ENCODE assay signal across 14 mouse cellular contexts in genomic region chr6:5022677-5023076, GRCm38 (mm10).
"Had no signal": no experiment of that assay in that cellular context is flagged by ENCODE, and none has a peak within 500 bp of the region (broad histone marks: within the 10 kb centered on the region; RNA-seq: fewer than 3 reads in every experiment).

No protein-coding gene starts in this region.

- DNase-seq: kidney, adult 18-20 months; kidney, postnatal 25 days; lung, embryonic 14.5 days; lung, postnatal 10 days; lung, postnatal 4 days; right cerebral cortex, postnatal 25 days; thymus, adult 18-20 months; thymus, postnatal 14 days had no signal

- H3K9me3 ChIP-seq: limb, embryonic 15.5 days; liver, embryonic 12.5 days; midbrain, embryonic 15.5 days; neural tube, embryonic 12.5 days had no signal

- H3K4me1 ChIP-seq: limb, embryonic 15.5 days had no signal

- H3K27me3 ChIP-seq: limb, embryonic 15.5 days; liver, embryonic 12.5 days; midbrain, embryonic 15.5 days; neural tube, embryonic 12.5 days had no signal

- H3K4me3 ChIP-seq: left cerebral cortex, adult 2 months; limb, embryonic 15.5 days; liver, embryonic 12.5 days; midbrain, embryonic 15.5 days; neural tube, embryonic 12.5 days had no signal

- H3K27ac ChIP-seq: hindbrain, postnatal 0 days; left cerebral cortex, adult 2 months; limb, embryonic 15.5 days; liver, embryonic 12.5 days; midbrain, embryonic 15.5 days; neural tube, embryonic 12.5 days had no signal

- H3K36me3 ChIP-seq: limb, embryonic 15.5 days; liver, embryonic 12.5 days; midbrain, embryonic 15.5 days; neural tube, embryonic 12.5 days had no signal

- ATAC-seq: liver, embryonic 12.5 days; midbrain, embryonic 15.5 days had no signal
